Mouse (Mus musculus) intestine, postnatal 0 days (tissue): Measurements from ENCODE around the gene Fancl. TPM values are rescaled to one million over a fixed set of nuclear protein-coding genes. Genes with fewer than 3 reads are reported as not detected.
A peak's percentile ranks its signal among the peaks of the same experiment; 100 is the strongest.

ENCODE experiments used
- ATAC-seq: fragments of 200-750 bp; cut with Nextera tagmentation; 2 replicates; pipeline ENCODE4 v1.8.0; 2017; ENCODE audit warnings: mild to moderate bottlenecking, moderate TSS enrichment, moderate library complexity
- H3K27ac ChIP-seq: fragments of 300-500 bp; sonication (generic); 2 replicates; pipeline ENCODE4 v1.5.1; 2014; ENCODE audit warnings: mild to moderate bottlenecking, low read depth, low read length, moderate library complexity
- H3K27me3 ChIP-seq: fragments of 300-500 bp; sonication (generic); replicated peaks from 2 replicates; pipeline ENCODE4 v1.6.1; 2014; ENCODE audit warnings: low read length, mixed read lengths; ENCODE audit not compliant: control insufficient read depth, insufficient read depth
- H3K36me3 ChIP-seq: fragments of 300-500 bp; sonication (generic); 2 replicates; pipeline ENCODE4 v1.6.1; 2014; ENCODE audit warnings: mild to moderate bottlenecking, moderate library complexity; ENCODE audit not compliant: control insufficient read depth, insufficient read depth
- H3K4me1 ChIP-seq: fragments of 300-500 bp; sonication (generic); replicated peaks from 2 replicates; pipeline ENCODE4 v1.6.1; 2014; ENCODE audit warnings: antibody characterized with exemption, low read length, mixed read lengths; ENCODE audit not compliant: control insufficient read depth, insufficient read depth
- H3K4me2 ChIP-seq: fragments of 300-500 bp; sonication (generic); replicated peaks from 2 replicates; pipeline ENCODE4 v1.6.1; 2014; ENCODE audit warnings: low read depth, mild to moderate bottlenecking, moderate library complexity
- H3K4me3 ChIP-seq: fragments of 300-500 bp; sonication (generic); 2 replicates; pipeline ENCODE4 v1.5.1; 2014; ENCODE audit warnings: low read depth, low read length
- H3K9ac ChIP-seq: fragments of 300-500 bp; sonication (generic); 2 replicates; pipeline ENCODE4 v1.6.1; 2014; ENCODE audit warnings: mild to moderate bottlenecking, low read depth, low read length
- H3K9me3 ChIP-seq: fragments of 300-500 bp; sonication (generic); 2 replicates; pipeline ENCODE4 v1.6.1; 2016; ENCODE audit warnings: mixed run types; ENCODE audit not compliant: control insufficient read depth
- CTCF ChIP-seq: sonication (generic); IDR thresholded peaks from 2 replicates; pipeline ENCODE4 v1.5.1; 2016; ENCODE audit warnings: low read depth, mild to moderate bottlenecking, control low read depth, antibody characterized with exemption, moderate library complexity
- WGBS: fragments of 180-500 bp; shearing (Covaris S2); extraction: QIAGEN DNeasy Blood & Tissue Kit; methylation state at CpG from one replicate; pipeline ENCODE4 v1.1.7; 2014; 5-methylcytosine and 5-hydroxymethylcytosine counted together
- polyA plus RNA-seq: library from polyadenylated mRNA; unstranded; fragments of >200 nt; fragmentation: Nextera tagmentation; extraction: Ambion mirVana; gene quantifications from 2 replicates; pipeline ENCODE4 v1.2.1, GENCODE M21; 2015

Fancl gene
- polyA plus RNA-seq, 1 experiment from 2014 or later, result 10.3 TPM

DNA sequence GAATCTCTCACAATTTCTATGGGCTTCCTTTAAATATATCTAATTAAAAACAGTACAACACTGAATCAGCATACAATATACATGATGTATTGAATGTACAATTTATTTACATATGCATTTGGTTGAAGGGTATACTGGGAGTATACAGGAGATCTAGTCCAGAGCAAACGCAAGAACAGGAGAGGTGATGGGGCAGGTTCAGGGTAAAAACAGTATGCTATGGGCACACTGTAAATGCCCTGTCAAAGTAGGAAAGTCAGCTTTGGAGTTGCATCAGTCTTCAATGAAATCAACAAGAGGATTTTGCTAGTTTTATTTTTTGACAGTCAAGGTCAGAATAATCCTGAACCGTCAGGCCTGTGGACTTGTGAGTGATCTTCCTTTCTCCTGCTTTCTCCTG is 743 bp downstream of the Fancl start:
- Histone ChIP-seq H3K36me3 (no peaks in the 10 kb centered on the region), H3K4me3 (peak overlapping the region; percentile 79), H3K9ac (peak overlapping the region; percentile 73; the same call in 1 of the 2 replicates), H3K27me3 (no peaks in the 10 kb centered on the region), H3K9me3 (no peaks in the 10 kb centered on the region), H3K4me1 (no peaks in the 10 kb centered on the region), H3K4me2 (peak overlapping the region; percentile 66), H3K27ac (no peak overlapping the region)
- ATAC-seq, result no peak
- no peak for TF ChIP-seq CTCF
- WGBS, result 48% methylated on average over 2 of the region's 2 CpGs

GRCm38 (mm10) chr11:26387087-26387611 is 1.2 kb downstream of the Fancl start:
- Histone ChIP-seq H3K27ac (peak overlapping the region; percentile 60), H3K4me1 (no peaks in the 10 kb centered on the region), H3K9ac (peak overlapping the region; percentile 73), H3K36me3 (no peaks in the 10 kb centered on the region), H3K9me3 (no peaks in the 10 kb centered on the region), H3K27me3 (no peaks in the 10 kb centered on the region), H3K4me3 (peak overlapping the region; percentile 79), H3K4me2 (peak overlapping the region; percentile 66)
- peak; percentile 100 for ATAC-seq
- under 1% methylated on average over 42 of the region's 42 CpGs for WGBS
- peak; percentile 75 for TF ChIP-seq CTCF

DNA sequence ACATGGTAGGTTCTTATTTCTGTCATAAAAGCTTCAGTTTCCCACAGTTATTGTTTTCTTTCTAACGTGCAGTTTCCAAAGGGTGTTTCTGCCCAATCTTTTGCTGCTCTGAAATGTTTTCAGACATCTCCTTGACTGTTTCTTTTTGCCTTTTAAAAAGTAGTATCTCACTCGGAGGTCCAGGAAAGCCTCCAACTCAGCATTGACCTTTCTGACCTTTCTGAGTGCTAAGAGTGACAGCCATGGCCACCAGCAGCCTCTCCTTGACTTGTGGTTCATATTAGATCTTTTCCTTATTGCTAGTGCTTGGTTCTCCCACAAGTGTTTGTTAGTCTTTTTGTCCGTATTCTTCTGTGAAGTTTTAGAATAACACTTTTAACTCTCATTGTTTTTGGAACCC is 9.6 kb downstream of the Fancl start:
- H3K27me3 ChIP-seq, result no peaks in the 10 kb centered on the region
- no peak overlapping the region for H3K27ac ChIP-seq
- no peak for ATAC-seq
- no peak overlapping the region for H3K4me2 ChIP-seq
- TF ChIP-seq CTCF, result no peak
- H3K9me3 ChIP-seq, result no peaks in the 10 kb centered on the region
- H3K9ac ChIP-seq, result no peak overlapping the region
- no peaks in the 10 kb centered on the region for H3K36me3 ChIP-seq
- H3K4me3 ChIP-seq, result no peak overlapping the region
- 49% methylated on average over 3 of the region's 3 CpGs for WGBS
- H3K4me1 ChIP-seq, result no peaks in the 10 kb centered on the region

- Histone ChIP-seq H3K27ac (no peak overlapping the region), H3K9me3 (no peaks in the 10 kb centered on the region), H3K4me3 (no peak overlapping the region), H3K4me1 (no peaks in the 10 kb centered on the region), H3K9ac (no peak overlapping the region), H3K36me3 (0 out of 2 replicates have a peak, but pooled peaks cover 4% of the 10 kb centered on the region), H3K4me2 (no peak overlapping the region), H3K27me3 (no peaks in the 10 kb centered on the region)
- no peak for TF ChIP-seq CTCF
- 95% methylated on average over 3 of the region's 3 CpGs for WGBS
- ATAC-seq, result no peak
Measured at GRCm38 (mm10) chr11:26412972-26413371, 27.0 kb downstream of the Fancl start.

DNA sequence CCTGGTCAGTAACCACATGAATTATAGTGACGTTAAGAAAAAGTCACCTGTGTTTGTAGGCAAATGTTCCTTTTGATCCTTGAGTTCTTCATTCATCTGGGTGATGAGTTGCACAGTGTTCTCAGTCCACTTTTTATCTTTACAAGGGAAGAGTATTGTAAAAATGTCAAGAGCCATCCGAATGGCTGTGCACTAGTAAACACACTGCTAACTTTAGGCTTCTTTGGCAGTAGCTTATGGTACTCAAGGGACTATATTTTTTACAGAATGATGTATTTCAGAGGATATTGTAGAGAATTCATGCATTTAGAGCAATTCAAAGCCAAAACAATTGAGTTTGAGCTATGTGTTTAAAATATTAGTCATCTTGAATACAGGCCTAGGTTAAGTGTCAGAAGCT is 35.5 kb downstream of the Fancl start:
- ATAC-seq, result no peak
- Histone ChIP-seq H3K9me3 (no peaks in the 10 kb centered on the region), H3K36me3 (peaks cover 3% of the 10 kb centered on the region; the same call in 1 of the 2 replicates), H3K27me3 (no peaks in the 10 kb centered on the region), H3K9ac (no peak overlapping the region), H3K4me1 (no peaks in the 10 kb centered on the region), H3K4me2 (no peak overlapping the region), H3K27ac (no peak overlapping the region), H3K4me3 (no peak overlapping the region)
- 46% methylated on average over 2 of the region's 2 CpGs for WGBS
- no peak for TF ChIP-seq CTCF

DNA sequence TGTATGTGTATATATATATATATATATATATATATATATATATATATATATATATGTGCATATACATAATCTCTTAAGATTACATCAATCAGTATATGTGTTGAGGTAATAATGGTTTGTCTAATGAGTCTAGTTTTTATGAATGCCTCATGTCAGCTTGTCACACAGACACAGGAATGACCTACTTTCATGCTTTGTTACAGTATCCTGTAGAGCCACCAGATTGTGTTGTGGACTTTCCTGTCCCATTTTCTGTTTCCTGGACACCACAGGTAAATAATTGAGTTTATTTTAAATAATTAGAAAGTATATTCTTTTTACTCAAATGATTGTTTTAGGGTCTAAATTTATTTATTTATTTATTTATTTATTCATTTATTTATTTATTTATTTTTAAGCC is 48.3 kb downstream of the Fancl start:
- ATAC-seq, result no peak
- no peaks in the 10 kb centered on the region for H3K9me3 ChIP-seq
- H3K36me3 ChIP-seq, result no peaks in the 10 kb centered on the region
- H3K9ac ChIP-seq, result no peak overlapping the region
- no peak overlapping the region for H3K27ac ChIP-seq
- H3K27me3 ChIP-seq, result no peaks in the 10 kb centered on the region
- H3K4me1 ChIP-seq, result no peaks in the 10 kb centered on the region
- H3K4me2 ChIP-seq, result no peak overlapping the region
- no peak for TF ChIP-seq CTCF
- H3K4me3 ChIP-seq, result no peak overlapping the region

GRCm38 (mm10) chr11:26437818-26438217 is 51.9 kb downstream of the Fancl start:
- no peak overlapping the region for H3K4me3 ChIP-seq
- H3K27me3 ChIP-seq, result no peaks in the 10 kb centered on the region
- no peak overlapping the region for H3K4me2 ChIP-seq
- TF ChIP-seq CTCF, result no peak
- WGBS, result 85% methylated on average over 13 of the region's 13 CpGs
- H3K27ac ChIP-seq, result no peak overlapping the region
- ATAC-seq, result no peak
- H3K9ac ChIP-seq, result no peak overlapping the region
- H3K9me3 ChIP-seq, result no peaks in the 10 kb centered on the region
- H3K4me1 ChIP-seq, result no peaks in the 10 kb centered on the region
- no peaks in the 10 kb centered on the region for H3K36me3 ChIP-seq
